Mouse (Mus musculus): Measurements from ENCODE around the gene Rasgrp1.

Gene Rasgrp1

GRCm38 (mm10) chr2:117342547-117343239 is at the start of gene Rasgrp1:
Gene Rasgrp1 (minus strand): TSS chr2:117343001.
- DNase-seq (ENCODE audit: low spot score in 2 of 2): peak; percentile 55 to 78

- no peak for DNase-seq (ENCODE audit: low spot score in 2 of 2)
Measured at GRCm38 (mm10) chr2:117389925-117390892, 47.4 kb upstream of the Rasgrp1 start.

GRCm38 (mm10) chr2:117389460-117389859 is 46.7 kb upstream of the Rasgrp1 start:
- DNase-seq (ENCODE audit: low spot score in 2 of 2): no peak

DNA sequence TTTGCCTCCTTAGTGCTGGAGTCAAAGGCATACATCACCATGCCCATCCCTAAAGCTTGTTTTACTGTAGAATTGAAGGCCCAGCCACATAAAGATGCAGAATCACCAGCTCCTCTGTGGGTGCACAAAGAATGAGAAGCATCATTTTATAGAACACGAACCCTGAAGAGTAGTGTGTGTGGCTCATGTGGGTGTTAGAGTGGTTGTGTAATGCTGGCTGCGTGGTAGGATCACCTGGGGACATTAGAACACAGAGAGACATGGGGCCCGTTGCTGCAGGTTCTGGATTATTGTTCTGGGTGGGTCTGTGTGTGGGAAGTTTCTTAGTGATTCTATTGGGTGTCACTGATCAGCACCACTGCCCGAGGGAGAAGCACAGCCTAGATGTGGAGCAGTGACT is 45.3 kb upstream of the Rasgrp1 start:
- no peak for DNase-seq (ENCODE audit: low spot score in 2 of 2)

DNA sequence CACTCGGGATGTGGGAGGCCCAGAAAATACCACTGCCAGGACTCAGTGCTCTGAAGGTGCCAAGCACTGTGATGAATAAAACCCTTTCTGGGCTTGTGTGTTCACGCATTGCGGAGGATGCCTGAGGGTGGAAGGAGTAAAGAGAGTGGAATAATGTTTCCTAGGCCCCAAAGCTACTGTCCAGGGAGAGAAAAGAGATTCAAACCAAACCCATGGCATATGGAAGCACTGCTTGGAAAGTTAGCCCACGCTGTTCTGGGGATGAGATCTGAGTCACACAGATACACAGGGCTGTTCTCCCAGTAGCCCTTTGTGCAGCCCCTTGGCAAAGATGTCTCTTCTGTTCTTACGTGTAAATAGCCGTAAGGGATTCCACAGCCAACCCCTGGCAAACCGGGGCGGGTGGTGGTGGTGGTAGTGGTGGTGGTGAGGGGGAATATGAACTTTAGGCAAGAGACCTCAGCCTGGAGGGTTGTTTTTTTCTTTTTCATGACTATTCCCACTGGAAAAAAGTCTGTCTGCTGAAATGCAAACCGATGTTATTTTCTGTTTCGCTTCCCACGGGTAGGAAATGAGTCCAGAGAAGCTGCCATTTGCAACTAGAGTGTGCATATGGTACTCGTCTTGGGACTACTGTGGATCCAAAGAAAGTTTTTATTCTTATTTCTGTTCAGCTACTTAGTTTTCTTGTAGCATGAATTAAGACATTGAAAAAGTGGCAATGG is 44.3 kb upstream of the Rasgrp1 start:
- no peak for DNase-seq (ENCODE audit: low spot score in 2 of 2)

DNA sequence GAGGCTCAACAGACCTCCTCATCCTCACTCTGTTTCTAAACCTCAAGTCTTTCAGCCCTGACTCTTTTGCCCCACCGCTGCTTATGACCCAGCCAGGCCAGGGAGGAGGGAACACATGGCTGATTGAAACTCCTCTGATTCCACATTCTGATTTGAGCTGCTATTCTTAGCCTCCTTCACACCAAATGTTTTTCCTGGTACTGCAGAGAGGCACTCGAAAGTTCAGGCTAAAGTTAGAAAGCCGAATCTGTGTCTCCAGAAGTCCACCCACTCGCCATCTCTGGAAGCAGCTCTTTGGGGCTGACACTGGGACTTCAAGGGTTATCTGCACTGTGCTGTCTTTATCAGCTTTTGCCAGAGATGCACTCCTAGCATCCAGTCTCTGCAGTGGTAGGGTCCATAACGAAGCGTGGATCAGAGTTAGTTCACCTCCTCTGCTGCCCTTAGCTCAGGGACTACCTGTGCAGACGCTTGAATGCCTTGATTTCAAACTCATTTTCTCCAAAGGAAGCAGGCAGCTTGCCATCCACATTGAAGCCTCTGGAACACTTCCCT is 43.3 kb upstream of the Rasgrp1 start:
- DNase-seq (ENCODE audit: low spot score in 2 of 2): no peak

GRCm38 (mm10) chr2:117381314-117381713 is 38.5 kb upstream of the Rasgrp1 start:
- DNase-seq (ENCODE audit: low spot score in 2 of 2): no peak

DNA sequence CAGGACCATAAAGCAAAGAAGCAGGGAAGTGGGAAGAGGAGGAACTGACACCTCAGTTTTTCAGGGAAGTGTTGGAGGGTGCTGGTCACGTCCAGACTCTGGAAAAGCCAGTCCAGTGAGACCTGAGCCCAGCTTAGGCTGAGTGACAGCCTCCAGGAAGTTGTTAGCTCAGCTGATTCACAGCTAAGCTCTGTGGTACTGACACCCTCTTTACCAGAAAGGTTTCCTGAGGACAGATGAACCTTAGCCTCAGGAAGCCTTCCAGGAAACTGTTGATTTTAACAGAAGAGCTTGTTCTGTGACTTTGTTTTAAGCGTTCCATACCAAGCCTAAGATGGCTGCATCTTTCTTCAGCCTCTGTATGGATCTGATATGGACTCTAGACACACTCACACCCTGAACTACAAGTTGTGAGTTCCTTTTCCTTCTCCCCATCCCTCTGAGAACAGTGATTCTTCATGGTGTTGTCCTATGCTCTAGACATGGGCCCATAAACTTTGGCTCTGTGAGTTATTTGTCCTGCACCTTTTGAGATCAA is 31.6 kb upstream of the Rasgrp1 start:
- DNase-seq (ENCODE audit: low spot score in 2 of 2): no peak

DNA sequence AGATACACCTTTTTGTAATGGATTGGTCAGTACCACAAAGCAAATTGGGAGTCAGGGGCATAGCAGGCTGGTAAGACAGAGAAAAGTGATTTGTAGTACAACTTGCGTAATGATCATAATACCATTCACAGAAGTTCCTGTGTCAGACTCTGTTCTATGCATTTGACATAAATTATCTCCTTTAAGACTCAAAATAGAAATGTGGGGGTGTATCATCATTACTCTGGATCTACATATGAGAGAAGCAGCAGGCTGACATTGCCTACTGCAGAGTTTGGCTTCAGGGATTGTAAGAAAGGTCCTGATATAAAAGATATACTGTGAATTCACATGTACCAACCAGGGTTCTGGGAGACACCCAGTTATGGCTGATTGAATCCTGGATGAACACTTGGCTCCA is 28.9 kb upstream of the Rasgrp1 start:
- no peak for DNase-seq (ENCODE audit: low spot score in 2 of 2)

DNA sequence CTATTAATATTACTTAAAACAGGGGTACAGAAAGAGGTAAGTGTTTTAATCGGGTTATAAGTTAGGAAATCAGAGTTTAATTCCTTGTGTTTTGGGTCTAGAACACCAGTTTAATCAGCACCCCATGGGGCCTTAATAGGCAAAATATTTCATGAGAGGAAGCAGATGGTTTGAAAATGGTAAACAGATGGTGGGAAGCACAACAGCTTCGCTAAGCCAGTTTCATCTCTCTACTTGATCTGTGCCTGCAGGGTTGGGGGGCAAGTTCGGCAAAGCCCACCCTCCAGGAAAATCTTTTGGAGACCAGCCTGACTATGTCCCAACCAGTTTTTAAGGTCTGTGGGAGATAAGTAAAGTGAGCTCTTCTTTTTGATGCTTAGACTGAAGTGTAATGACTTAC is 23.7 kb upstream of the Rasgrp1 start:
- no peak for DNase-seq (ENCODE audit: low spot score in 2 of 2)

DNA sequence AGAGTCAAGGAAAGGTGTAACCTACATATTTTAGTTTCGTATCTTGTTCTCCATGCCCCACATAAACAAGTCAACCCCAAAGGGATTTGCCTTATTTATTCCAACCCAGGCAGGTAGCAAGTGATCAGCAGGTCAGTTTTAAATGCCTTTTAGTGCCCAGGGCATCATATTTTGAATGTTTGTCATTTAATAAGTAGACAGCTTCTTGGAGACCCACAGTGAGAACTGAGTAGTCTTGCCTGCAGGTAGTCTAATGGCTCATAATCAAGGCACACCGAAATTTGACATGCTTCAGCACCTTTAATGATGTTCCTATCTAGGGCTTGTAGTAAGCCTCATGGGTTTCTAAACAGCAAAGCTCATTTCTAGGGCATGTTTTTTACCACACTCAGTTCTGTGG is 21.3 kb upstream of the Rasgrp1 start:
- DNase-seq (ENCODE audit: low spot score in 2 of 2): no peak

DNA sequence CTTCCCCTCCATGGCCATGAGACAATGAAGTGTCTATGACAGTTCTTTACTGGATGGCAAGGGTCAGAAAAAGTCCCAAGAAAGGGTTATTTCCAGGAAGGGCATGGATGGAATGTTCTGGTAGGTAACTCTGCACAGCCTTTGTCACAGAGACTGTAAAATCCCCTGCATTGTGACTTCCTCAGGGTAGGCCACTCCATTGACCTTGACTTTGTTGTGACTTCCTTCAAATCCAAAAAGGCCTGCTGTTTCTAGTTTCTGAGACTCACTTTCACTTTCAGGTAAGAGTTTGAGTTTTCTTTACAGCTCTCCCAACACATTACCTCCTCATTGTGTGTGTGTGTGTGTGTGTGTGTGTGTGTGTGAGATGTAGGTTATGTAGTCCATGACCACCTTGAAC is 15.1 kb upstream of the Rasgrp1 start:
- no peak for DNase-seq (ENCODE audit: low spot score in 2 of 2)

DNA sequence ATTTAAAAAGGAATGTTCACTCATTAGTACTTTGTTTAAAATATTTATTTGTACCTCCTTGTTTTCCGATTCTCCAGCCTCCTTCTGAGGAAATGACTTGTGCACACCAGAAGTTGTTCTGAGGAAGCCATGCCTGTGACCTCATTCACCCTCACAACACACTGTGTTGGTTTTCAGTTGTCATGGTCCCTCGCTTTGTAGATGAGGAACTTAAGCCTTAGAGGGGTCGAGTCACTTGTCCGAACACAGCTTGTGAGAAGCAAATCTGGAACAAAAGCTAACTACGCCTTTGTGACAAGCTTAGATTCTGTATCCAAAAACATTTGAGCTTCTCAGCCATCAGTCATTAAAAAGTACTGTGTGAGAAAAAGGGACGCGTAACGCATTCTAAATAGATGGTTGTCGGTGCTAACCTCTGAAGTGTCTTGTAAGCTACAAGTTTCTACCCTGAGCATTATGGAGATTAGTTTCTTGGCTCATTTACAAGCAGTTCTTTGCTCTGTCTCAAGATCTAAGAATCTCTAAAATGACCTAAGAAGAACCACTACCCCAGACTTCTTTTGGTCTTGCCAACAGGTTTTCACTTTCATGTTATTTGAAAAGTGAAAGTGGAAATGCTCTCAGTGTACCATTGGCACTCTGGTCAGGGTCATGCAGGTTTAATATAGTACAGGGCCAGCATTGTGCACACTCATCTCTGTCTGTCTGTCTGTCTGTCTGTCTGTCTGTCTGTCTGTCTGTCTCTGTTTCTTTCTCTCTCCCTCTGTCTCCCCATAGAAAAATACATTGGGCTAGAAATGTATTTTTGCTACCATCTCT is 9.7 kb upstream of the Rasgrp1 start:
- DNase-seq (ENCODE audit: low spot score in 2 of 2): no peak

DNA sequence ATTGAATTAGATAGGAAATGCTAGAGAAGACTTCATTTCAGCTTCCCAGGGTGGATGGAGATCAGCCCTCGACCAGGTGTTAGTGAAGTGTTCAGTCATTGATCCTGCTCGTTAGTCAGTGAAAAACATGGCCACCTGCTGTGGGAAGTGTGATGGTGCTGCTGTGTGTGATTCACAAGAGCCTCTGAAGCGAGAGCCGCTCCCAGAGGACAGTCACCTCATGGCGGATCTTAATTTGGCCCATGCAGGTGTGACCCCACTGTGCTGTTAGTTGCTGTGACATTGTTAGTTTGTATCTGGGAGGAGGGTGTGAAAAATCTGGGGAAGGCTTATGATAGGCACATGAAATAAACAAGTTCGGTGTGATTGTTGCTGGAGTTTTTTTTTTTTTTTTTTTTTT is 7.3 kb upstream of the Rasgrp1 start:
- DNase-seq (ENCODE audit: low spot score in 2 of 2): no peak

DNA sequence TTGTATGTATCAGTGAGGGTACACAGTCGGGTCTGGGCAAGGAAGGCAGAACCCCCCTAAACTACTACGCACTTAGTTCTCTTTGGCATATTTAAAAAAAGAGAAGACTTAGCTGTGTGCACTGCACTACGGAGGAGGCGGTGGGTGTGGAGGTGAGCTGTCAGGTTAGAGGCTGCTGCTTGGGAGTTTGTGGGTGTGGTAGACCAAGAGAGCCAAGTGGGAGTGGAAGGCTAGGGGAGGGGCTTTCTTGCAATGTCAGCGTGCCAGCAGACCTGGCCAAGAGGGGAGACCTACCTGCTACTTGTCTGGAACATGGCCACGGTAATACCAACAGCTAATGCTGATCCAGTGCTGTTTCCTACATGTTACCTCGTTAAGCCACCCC is 431 bp upstream of the Rasgrp1 start:
- DNase-seq (ENCODE audit: low spot score in 2 of 2): no peak

DNA sequence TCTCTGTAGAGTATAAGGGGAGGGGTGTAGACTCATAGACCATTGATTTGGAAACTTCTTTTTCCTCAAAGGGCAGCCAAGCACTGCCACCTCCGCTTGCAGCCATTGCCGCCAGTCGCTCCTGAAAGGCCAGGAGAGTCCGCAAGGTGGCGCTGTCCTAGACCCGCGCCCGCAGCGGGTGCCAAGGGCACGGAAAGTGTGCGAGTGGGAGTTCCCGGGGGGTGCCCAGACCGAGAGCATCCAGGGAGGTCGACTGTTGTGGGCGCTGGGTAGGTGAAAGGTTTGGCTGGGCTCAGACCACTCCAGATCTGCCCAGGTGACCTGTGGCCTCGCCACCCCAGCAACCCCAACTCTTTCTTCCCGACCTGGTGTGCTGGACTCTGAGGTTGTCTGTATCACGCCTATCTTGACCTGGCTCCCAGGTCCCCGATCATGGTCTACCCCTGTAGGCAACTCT is 683 bp downstream of the Rasgrp1 start:
- DNase-seq (ENCODE audit: low spot score in 2 of 2): peak; percentile 81 to 93

GRCm38 (mm10) chr2:117338501-117338900 is 4.3 kb downstream of the Rasgrp1 start:
- DNase-seq (ENCODE audit: low spot score in 2 of 2): no peak

GRCm38 (mm10) chr2:117337902-117338301 is 4.9 kb downstream of the Rasgrp1 start:
- no peak for DNase-seq (ENCODE audit: low spot score in 2 of 2)

DNA sequence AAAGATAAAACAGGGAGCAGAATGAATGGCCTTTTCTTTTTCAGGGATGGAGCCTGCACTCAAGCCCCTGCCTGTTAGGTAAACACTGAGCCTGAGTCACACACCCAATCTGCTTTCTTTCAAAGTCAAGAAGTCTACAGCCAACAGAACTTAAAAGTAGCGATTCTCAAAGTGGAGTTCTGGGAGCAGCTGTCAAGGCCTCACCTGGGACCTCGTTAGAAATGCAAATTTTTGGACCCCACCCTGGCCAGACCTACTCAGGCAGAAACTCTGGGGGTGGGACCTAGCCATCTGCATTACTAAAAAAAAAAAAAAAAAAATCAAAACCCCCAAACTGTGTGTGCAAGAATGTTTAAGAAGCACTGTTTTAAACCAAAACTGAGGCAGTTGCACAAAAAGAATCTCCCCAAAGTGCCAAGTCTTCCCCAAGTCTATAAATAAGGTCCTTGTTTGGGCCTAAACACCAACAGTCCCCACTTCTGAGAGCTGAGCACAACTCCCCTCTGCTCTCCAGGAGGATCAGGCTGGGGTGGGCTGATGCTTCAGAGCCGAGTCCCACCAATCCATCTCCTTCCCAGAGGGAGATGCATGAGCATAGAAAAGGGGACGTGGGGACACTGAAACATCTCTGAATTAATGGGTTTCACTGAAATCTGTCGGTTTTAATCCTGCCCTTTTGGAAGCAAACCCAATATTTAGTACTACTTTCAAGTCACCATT is 5.7 kb downstream of the Rasgrp1 start:
- DNase-seq (ENCODE audit: low spot score in 2 of 2): no peak

GRCm38 (mm10) chr2:117335552-117336188 is 7.1 kb downstream of the Rasgrp1 start:
- DNase-seq (ENCODE audit: low spot score in 2 of 2): no peak

Data from spleen, postnatal 4 days (tissue).